Mouse (Mus musculus): ENCODE data around the gene Irak1. TPM values are rescaled to one million over a fixed set of nuclear protein-coding genes. Genes with fewer than 3 reads are reported as not detected.

The Irak1 gene
- polyA plus RNA-seq, 1 experiment from 2014 or later, result 53.9 TPM

MicroRNA genes within 50 kb of the gene (microRNA counts, 519-probe panel; counts per million panel counts)
- 470 counts per million, percentile 58 among the panel's probes with 10 or more counts for microRNA mmu-miR-718

Small RNA genes lying within 50 kb of the gene (microRNA-seq; reads per million reads assigned to microRNA genes)
- gene Mir5132 (2.7 reads per million, percentile 2 among the genes with 10 or more reads in this experiment), gene Mir718 (not detected)

Other genes with a start within 250 kb of the Irak1 start
- gene Srpk3, start 249.5 kb downstream of the Irak1 start, polyA plus RNA-seq (2016; fragmentation: Nextera tagmentation; extraction: Ambion mirVana), result 2.7 and 5.4 TPM in 2 replicates
- 150 and 167 TPM in 2 replicates for gene Idh3g, start 237.0 kb downstream of the Irak1 start, polyA plus RNA-seq (2016; fragmentation: Nextera tagmentation; extraction: Ambion mirVana)
- 125 and 138 TPM in 2 replicates for gene Ssr4, start 236.9 kb downstream of the Irak1 start, polyA plus RNA-seq (2016; fragmentation: Nextera tagmentation; extraction: Ambion mirVana)
- gene Pdzd4, start 198.9 kb downstream of the Irak1 start, polyA plus RNA-seq (2016; fragmentation: Nextera tagmentation; extraction: Ambion mirVana), result 2.7 and 2.8 TPM in 2 replicates
- gene Avpr2, start 131.8 kb downstream of the Irak1 start, polyA plus RNA-seq (2016; fragmentation: Nextera tagmentation; extraction: Ambion mirVana), result 0.19 and 0.20 TPM in 2 replicates
- 45.6 and 58.4 TPM in 2 replicates for gene L1cam, start 127.8 kb downstream of the Irak1 start, polyA plus RNA-seq (2016; fragmentation: Nextera tagmentation; extraction: Ambion mirVana)
- 2.7 and 3.4 TPM in 2 replicates for gene Arhgap4, start 102.0 kb downstream of the Irak1 start, polyA plus RNA-seq (2016; fragmentation: Nextera tagmentation; extraction: Ambion mirVana)
- gene Naa10, start 102.0 kb downstream of the Irak1 start, polyA plus RNA-seq (2016; fragmentation: Nextera tagmentation; extraction: Ambion mirVana), result 105 and 118 TPM in 2 replicates
- 19.7 and 20.3 TPM in 2 replicates for gene Renbp, start 93.1 kb downstream of the Irak1 start, polyA plus RNA-seq (2016; fragmentation: Nextera tagmentation; extraction: Ambion mirVana)
- 77.4 and 78.6 TPM in 2 replicates for gene Hcfc1, start 57.6 kb downstream of the Irak1 start, polyA plus RNA-seq (2016; fragmentation: Nextera tagmentation; extraction: Ambion mirVana)
- not detected in 2 replicates for gene Opn1mw, start 103.5 kb upstream of the Irak1 start, polyA plus RNA-seq (2016; fragmentation: Nextera tagmentation; extraction: Ambion mirVana)
- 14.9 and 16.7 TPM in 2 replicates for gene Mecp2, start 111.4 kb upstream of the Irak1 start, polyA plus RNA-seq (2016; fragmentation: Nextera tagmentation; extraction: Ambion mirVana)
- gene Tex28, start 143.9 kb upstream of the Irak1 start, polyA plus RNA-seq (2016; fragmentation: Nextera tagmentation; extraction: Ambion mirVana), result not detected in 2 replicates
- 0.10 and 0.18 TPM in 2 replicates for gene Tktl1, start 153.3 kb upstream of the Irak1 start, polyA plus RNA-seq (2016; fragmentation: Nextera tagmentation; extraction: Ambion mirVana)
- 253 and 262 TPM in 2 replicates for gene Flna, start 225.9 kb upstream of the Irak1 start, polyA plus RNA-seq (2016; fragmentation: Nextera tagmentation; extraction: Ambion mirVana)
- 17.0 and 18.2 TPM in 2 replicates for gene Emd, start 230.8 kb upstream of the Irak1 start, polyA plus RNA-seq (2016; fragmentation: Nextera tagmentation; extraction: Ambion mirVana)
- 520 and 550 TPM in 2 replicates for gene Rpl10, start 246.9 kb upstream of the Irak1 start, polyA plus RNA-seq (2016; fragmentation: Nextera tagmentation; extraction: Ambion mirVana)